Comparison of ENCODE assay signal across 8 mouse cellular contexts in genomic region chr17:47694503-47695336, GRCm38 (mm10). TPM values are rescaled to one million over a fixed set of nuclear protein-coding genes. Genes with fewer than 3 reads are reported as not detected.
DNase-seq lines count a peak whose midpoint lies in the region; ATAC-seq lines count a peak whose summit lies in the region.

Gene Prickle4, minus strand, starts transcription at chr17:47694736.

- peak within 1 kb of the TSS; percentile 95 for H3K4me2 ChIP-seq in intestine, embryonic 15.5 days (replicated peaks)

- WGBS in intestine, embryonic 15.5 days, result under 1% methylated on average over 82 of the region's 82 CpGs

- no peaks in the 10 kb centered on the region; the same call in 1 of the 2 replicates for H3K27me3 ChIP-seq in intestine, embryonic 15.5 days (replicated peaks)

- H3K36me3 ChIP-seq in intestine, embryonic 15.5 days, result no peaks in the 10 kb centered on the region

- peaks cover 17% of the 10 kb centered on the region; the same call in 1 of the 2 replicates for H3K4me1 ChIP-seq in intestine, embryonic 15.5 days (replicated peaks)

- intact Hi-C loops in gastrocnemius, postnatal 36 days (cut with DNase I), result no loop called here
- intact Hi-C loops in left cerebral cortex, postnatal 14 days (cut with DNase I), result loop anchor here (5.0 kb wide), 1 partner anchor 43 kb away; the partner anchor contains the start of gene Tfeb

- peak; percentile 94 for ATAC-seq in intestine, embryonic 15.5 days
- ATAC-seq in megakaryocyte-erythroid progenitor cell, adult 5-6 weeks (replicated peaks; ENCODE audit: low FRiP score, low TSS enrichment, poor library complexity, severe bottlenecking), result peak; percentile 83

- no peaks in the 10 kb centered on the region for H3K9me3 ChIP-seq in intestine, embryonic 15.5 days

- H3K27ac ChIP-seq in intestine, embryonic 15.5 days, result peak within 1 kb of the TSS; percentile 71

- H3K9ac ChIP-seq in intestine, embryonic 15.5 days, result peak within 1 kb of the TSS; percentile 81

- peak; percentile 97 for DNase-seq in adrenal gland, adult 8-10 months
- peak; percentile 94 for DNase-seq in embryo, embryonic 11.5 days (ENCODE audit: low read depth, low spot score)
- peak; percentile 96 to 99 for DNase-seq in gastrocnemius, postnatal 36 days
- peak; percentile 97 for DNase-seq in left cerebral cortex, postnatal 14 days (ENCODE audit: low spot score in 2 of 2)
- peak; percentile 98 for DNase-seq in right cerebral cortex, postnatal 14 days
- DNase-seq in urinary bladder, postnatal 25 days (ENCODE audit: low spot score), result peak; percentile 99

- peak within 1 kb of the TSS; percentile 79 for H3K4me3 ChIP-seq in intestine, embryonic 15.5 days (replicated peaks)

RNA-seq across cellular contexts. Expression of gene Prickle4, which starts in this region (rescaled TPM):
- 1 to 10 TPM; 2.4 to 4.5 (median 3.1) TPM for total RNA-seq in adrenal gland, adult 8-10 months (2022)
- total RNA-seq in gastrocnemius, postnatal 36 days (2021), result 1 to 10 TPM; 1.8 to 2.2 TPM
- 0.40 and 0.52 TPM in 2 replicates for polyA plus RNA-seq in intestine, embryonic 15.5 days (2015; fragmentation: Nextera tagmentation; extraction: Ambion mirVana)
- total RNA-seq in left cerebral cortex, postnatal 14 days (2021), result 1 to 10 TPM; 5.0 to 5.5 TPM
- not detected in 2 replicates for total RNA-seq in megakaryocyte-erythroid progenitor cell, adult 5-6 weeks (2014; fragmentation: Nextera tagmentation)
- total RNA-seq in megakaryocyte-erythroid progenitor cell, adult 5-6 weeks (2017), result 2.3 TPM in 1 of 2 replicates, not detected in the other

Comparison
In these comparisons a context has a peak if more than half of its experiments do, and no peak if none do; other contexts are left out.
1. Peak in every context shown above with its lines: DNase-seq, ATAC-seq, H3K4me3 ChIP-seq and H3K27ac ChIP-seq.
2. Peak in ATAC-seq, H3K4me3 ChIP-seq, H3K27ac ChIP-seq, H3K9ac ChIP-seq and H3K4me2 ChIP-seq in intestine, embryonic 15.5 days; RNA of the gene not detected or under 1 TPM.